Mouse (Mus musculus): ENCODE measurements around the gene Hmg20a. TPM values are rescaled to one million over a fixed set of nuclear protein-coding genes. Genes with fewer than 3 reads are reported as not detected.

Hmg20a gene
- total RNA-seq, 4 experiments from 2014 or later: 16.8 to 19.9 (median 18.3) TPM

DNA sequence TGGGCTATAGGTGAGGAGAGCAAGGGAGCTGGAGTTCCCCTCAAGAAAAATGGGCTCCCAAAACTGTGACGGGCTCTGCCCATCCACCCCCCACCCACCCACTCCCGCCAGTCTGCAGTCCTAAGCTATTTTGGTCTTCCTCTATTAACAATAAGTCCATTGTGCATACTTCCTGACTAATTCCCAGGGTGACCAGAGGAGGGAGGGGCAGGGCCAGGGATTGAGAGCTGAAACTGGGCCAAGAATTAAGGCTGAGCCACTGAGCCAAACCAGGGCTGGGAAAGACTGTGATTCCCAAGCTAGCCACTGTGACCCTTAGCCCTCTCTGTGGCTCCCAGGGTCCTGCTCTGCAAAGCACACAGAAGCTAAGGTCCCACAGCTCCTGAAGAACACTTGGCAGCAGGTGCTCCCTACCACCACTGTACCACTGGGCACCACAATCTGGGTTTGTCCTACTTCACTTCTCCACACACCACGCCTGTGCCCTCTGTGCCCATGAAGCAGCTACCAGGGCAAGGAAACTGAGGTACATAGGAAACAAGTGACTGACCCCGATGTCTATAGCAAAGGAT, 98.4 kb downstream of the Hmg20a start:
- peak; percentile 87 for DNase-seq (ENCODE audit: low spot score)

DNA sequence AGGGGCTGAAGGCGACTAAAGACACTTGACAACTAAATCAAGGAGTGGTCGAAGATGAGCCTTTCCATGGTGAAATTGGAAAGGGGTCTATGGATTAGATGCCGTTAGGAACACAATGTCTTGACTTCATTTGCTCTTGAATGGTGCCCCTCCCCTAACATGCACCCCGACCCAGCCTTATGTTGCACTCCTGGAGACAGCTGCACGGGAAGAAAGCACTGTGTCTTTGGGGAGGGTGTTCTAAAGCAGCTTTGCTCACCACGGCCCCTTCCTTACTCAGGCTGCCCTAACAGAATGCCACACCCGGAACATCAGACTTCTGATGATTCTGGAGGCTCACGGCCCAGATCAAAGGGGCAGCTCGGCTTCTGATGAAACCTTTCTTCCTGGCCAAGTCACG, 103.9 kb downstream of the Hmg20a start:
- no peak for DNase-seq (ENCODE audit: low spot score)

DNA sequence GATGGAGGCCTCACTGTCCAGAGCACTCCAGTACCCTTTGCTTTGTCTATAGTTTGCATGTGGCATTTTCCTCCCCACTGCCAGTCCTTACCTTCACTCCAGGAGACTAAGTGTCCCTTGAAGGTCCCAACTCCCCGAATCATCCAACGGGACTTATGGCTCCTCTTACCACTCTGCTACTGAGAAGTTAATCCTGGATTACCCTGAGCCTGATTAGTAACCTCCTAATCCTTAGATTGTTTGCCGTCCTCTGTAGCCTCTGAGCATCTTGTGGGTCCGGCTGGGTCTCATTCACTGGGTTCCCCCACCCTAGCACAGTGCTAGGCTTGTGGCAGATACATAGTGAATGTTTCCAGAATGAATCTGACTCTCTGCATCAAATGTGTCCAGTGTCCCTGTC, 109.5 kb downstream of the Hmg20a start:
- DNase-seq (ENCODE audit: low spot score): no peak

DNA sequence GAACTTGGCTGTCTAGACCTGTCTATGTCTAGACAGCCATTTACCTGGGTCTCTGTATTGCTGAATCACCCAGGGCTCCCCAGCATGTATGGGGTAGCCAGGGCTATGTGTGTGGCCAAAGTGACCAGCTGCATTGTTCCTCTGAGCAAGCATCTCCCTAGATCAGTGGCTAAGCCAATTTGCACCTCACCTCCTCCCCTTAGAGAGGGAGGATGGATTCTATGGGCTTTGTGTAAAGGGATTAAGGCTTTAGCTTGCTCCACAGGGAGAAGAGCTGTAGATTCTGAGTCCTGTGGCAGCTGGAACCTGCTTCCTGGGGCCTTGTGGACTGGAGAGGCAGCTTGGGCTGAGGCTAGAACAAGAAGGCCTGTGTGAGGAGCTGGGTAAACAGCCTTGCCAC, 113.6 kb downstream of the Hmg20a start:
- no peak for DNase-seq (ENCODE audit: low spot score)

DNA sequence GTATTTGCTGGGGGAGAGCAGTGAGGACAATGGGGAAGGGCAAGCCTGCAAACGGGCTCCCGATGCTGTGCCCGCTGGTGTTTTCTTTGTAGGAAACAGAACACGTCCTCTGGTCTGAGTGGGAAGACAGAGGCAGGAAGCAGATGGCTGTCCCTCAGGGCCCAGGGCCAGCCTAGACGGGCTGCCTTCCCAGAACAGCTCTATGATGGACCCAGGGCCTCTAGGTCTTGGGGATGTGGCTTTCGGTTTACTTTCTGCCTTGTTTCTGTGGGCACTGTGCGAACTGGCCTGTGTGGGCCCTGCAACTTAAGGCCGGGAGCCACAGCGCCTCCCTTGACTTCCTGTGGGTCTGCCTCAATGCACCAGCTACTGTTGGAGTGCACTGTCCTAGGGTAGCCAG, 115.5 kb downstream of the Hmg20a start:
- peak; percentile 28 for DNase-seq (ENCODE audit: low spot score)

DNA sequence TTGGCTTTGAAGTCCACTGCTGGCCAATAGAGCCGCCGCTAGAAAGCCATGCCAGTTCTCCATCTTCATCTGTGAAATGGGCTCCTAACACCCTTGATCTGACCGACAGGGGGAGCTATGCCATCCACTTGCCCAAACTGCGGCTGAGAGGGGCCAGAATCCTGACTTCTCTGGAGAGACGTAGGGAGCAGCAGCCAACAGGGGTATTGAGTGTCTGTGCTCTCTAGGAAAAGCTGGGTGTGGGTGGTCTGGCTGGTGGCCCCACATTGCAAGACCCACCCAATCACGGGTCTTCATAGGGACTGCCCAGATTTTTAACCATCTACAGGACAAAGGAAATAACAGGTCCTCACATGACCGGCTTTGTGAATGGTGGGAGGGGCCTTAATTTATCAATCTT, 116.3 kb downstream of the Hmg20a start:
- DNase-seq (ENCODE audit: low spot score): no peak

DNA sequence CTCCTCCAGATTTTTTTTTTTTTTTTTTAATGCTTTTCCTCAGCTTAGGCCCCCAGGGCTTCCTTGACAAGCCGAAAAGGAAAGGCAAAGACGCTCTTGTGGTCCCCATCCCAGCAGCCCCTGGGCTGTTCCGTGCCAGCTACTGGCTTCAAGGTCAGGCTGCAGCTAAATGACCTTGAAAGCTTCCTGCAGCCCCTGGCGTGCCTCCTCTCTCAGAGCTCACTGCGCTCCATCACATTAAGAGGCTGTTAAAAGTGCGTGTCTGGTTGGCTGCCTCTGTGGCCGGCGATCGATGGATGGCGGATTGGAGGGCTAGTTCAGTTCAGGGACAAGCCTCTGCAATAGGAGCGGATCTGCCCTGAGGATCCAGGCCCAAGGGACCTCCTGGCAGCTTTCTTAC, 117.0 kb downstream of the Hmg20a start:
- no peak for DNase-seq (ENCODE audit: low spot score)

DNA sequence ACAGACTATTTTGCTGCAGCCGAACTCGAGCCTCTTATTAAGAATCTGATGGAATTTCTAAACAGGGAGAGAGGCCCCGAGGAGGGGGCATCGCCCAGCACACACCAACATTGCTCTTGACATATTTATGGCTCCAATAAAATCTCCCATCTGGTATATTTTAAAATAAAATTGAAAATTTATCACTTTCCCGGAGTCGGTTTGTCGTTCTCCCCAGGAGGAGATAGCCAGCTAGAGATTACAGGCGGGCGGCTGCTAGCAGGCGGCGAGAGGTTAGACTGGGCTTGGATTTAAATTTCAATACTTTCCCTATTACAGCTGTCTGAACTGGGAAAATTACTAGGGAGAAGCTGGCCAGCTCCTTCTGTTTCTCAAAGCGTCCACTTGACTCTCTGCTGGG, 121.6 kb downstream of the Hmg20a start:
- no peak for DNase-seq (ENCODE audit: low spot score)

DNA sequence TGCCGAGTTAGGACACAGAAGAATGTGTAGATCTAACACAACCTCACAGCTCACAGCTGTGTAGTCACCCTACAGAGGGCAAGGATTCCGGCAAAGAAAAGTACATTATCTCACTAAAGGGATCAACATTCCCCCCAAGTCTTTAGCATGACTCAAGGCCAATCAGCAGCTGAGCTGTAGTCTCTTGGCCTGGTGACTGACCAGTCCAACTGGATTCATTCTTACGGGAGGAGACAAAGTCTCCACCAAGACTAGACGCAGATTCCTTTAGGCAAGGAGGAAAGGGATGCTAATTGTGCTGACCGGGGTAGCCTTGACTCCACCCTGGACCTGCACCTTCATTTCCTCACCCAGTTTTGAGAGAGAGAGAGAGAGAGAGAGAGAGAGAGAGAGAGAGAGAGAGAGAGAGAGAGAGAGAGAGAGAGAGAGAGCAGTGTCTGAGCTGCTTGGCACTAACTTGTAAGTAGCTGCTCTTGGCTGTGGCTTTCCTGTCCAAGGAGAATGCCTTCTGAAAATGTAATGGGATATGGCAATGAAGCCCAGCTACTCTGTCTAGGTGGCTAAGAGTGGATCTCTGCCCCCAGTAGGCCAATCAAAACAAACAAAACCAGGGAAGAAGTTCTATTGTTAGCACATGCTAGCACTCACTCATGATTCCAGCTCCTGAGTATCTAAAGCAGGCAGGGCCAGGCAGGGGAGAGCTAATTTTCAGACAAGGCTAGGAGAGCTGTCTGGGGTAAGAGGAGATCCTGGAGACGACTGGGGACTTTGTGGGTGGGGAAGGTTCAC, 126.5 kb downstream of the Hmg20a start:
- no peak for DNase-seq (ENCODE audit: low spot score)

Other genes starting within 250 kb of the Hmg20a start
- 10 to 100 TPM; 34.2 to 44.5 (median 40.9) TPM for gene Peak1, start 542 bp upstream of the Hmg20a start, total RNA-seq (2022)